Mouse (Mus musculus): ENCODE results near the gene Ston2. TPM values are rescaled to one million over a fixed set of nuclear protein-coding genes. Genes with fewer than 3 reads are reported as not detected.

Gene Ston2
- polyA plus RNA-seq (2015; fragmentation: Nextera tagmentation; extraction: Ambion mirVana), result 3.8 and 7.4 TPM in 2 replicates

DNA sequence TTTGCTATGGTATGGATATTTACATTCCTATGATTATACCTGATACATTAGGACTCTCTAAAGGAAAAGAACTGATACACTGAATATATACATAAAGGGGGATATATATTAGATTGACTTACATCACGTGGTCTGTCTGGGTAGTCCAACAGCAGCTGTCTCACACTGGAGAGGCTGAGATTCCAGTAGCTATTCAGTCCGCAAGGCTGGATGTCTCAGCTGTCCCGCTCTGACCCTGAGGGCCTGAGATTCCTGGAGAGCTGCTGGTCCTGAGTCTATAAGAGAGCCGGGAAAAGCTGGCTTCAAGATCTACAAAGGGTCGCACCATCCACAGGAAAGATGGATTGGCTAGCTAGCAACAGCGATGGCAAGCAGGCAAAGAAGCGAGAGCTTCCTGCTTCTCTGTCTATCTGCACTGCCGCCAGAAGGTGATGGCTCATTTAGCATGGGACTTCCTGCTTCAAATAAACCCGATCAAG lies at the start of gene Ston2:
Gene Ston2 (minus strand): TSS at position 429 of the 479 bp plus-strand sequence.
- H3K27ac ChIP-seq, result no peak within 1 kb of the TSS
- no peak within 1 kb of the TSS for H3K9ac ChIP-seq (replicated peaks)
- no peak within 1 kb of the TSS for H3K4me3 ChIP-seq (replicated peaks)
- no peaks in the 10 kb centered on the region for H3K4me1 ChIP-seq (replicated peaks)
- 86% methylated on average over 9 of the region's 9 CpGs for WGBS
- no peaks in the 10 kb centered on the region for H3K9me3 ChIP-seq
- no peaks in the 10 kb centered on the region for H3K27me3 ChIP-seq
- no peaks in the 10 kb centered on the region for H3K36me3 ChIP-seq
- ATAC-seq, result no peak
- no peak within 1 kb of the TSS for H3K4me2 ChIP-seq (replicated peaks)

GRCm38 (mm10) chr12:91837401-91838065 lies 49.3 kb upstream of the Ston2 start:
- no peak overlapping the region for H3K4me2 ChIP-seq (replicated peaks)
- ATAC-seq, result no peak
- no peaks in the 10 kb centered on the region for H3K27me3 ChIP-seq
- no peak overlapping the region for H3K4me3 ChIP-seq (replicated peaks)
- no peaks in the 10 kb centered on the region for H3K4me1 ChIP-seq (replicated peaks)
- H3K27ac ChIP-seq, result no peak overlapping the region
- H3K9me3 ChIP-seq, result no peaks in the 10 kb centered on the region
- H3K9ac ChIP-seq (replicated peaks), result no peak overlapping the region
- H3K36me3 ChIP-seq, result peaks cover 88% of the 10 kb centered on the region
- WGBS, result 90% methylated on average over 7 of the region's 7 CpGs

GRCm38 (mm10) chr12:91833939-91834333 lies 45.7 kb upstream of the Ston2 start:
- no peak for ATAC-seq
- Histone ChIP-seq H3K27ac (no peak overlapping the region), H3K9ac (replicated peaks) (no peak overlapping the region), H3K9me3 (no peaks in the 10 kb centered on the region), H3K4me2 (replicated peaks) (no peak overlapping the region), H3K4me3 (replicated peaks) (no peak overlapping the region), H3K27me3 (no peaks in the 10 kb centered on the region), H3K4me1 (replicated peaks) (no peaks in the 10 kb centered on the region), H3K36me3 (peaks cover 83% of the 10 kb centered on the region)
- WGBS, result 73% methylated on average over 5 of the region's 5 CpGs

GRCm38 (mm10) chr12:91833237-91833938 lies 45.2 kb upstream of the Ston2 start:
- H3K27ac ChIP-seq, result no peak overlapping the region
- H3K9ac ChIP-seq (replicated peaks), result no peak overlapping the region
- no peaks in the 10 kb centered on the region for H3K9me3 ChIP-seq
- H3K4me1 ChIP-seq (replicated peaks), result no peaks in the 10 kb centered on the region
- H3K27me3 ChIP-seq, result no peaks in the 10 kb centered on the region
- no peak overlapping the region for H3K4me2 ChIP-seq (replicated peaks)
- 96% methylated on average over 3 of the region's 3 CpGs for WGBS
- H3K4me3 ChIP-seq (replicated peaks), result no peak overlapping the region
- no peak for ATAC-seq
- H3K36me3 ChIP-seq, result peaks cover 81% of the 10 kb centered on the region

- H3K27me3 ChIP-seq, result no peaks in the 10 kb centered on the region
- H3K27ac ChIP-seq, result no peak overlapping the region
- WGBS, result 91% methylated on average over 7 of the region's 7 CpGs
- no peak for ATAC-seq
- no peak overlapping the region for H3K9ac ChIP-seq (replicated peaks)
- peaks cover 79% of the 10 kb centered on the region for H3K36me3 ChIP-seq
- H3K4me3 ChIP-seq (replicated peaks), result no peak overlapping the region
- no peak overlapping the region for H3K4me2 ChIP-seq (replicated peaks)
- H3K9me3 ChIP-seq, result no peaks in the 10 kb centered on the region
- no peaks in the 10 kb centered on the region for H3K4me1 ChIP-seq (replicated peaks)
Measured at GRCm38 (mm10) chr12:91831410-91831809, 43.2 kb upstream of the Ston2 start.

DNA sequence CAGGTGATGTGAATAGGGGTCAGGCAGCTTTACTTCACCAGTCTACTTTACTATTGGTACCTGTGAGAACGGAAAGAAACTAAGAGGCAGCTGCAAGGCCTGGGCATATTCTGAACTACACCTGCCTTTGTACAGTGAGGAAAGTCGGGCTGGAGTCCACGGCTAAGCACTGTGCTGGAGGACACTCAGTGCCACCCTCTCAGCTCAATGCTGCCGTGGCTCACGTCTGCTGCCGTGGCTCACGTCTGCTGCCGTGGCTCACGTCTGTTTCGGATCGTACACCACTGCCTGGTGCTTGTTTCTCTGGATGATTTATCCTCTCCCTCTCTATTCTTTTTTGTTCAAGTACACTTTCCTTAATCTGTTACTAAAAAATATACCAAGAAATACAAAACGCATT lies 32.3 kb upstream of the Ston2 start:
- Histone ChIP-seq H3K4me3 (replicated peaks) (no peak overlapping the region), H3K27me3 (no peaks in the 10 kb centered on the region), H3K27ac (no peak overlapping the region), H3K9me3 (no peaks in the 10 kb centered on the region), H3K9ac (replicated peaks) (no peak overlapping the region), H3K4me1 (replicated peaks) (no peaks in the 10 kb centered on the region), H3K36me3 (peaks cover 73% of the 10 kb centered on the region), H3K4me2 (replicated peaks) (no peak overlapping the region)
- ATAC-seq, result no peak
- WGBS, result 95% methylated on average over 12 of the region's 12 CpGs

- Histone ChIP-seq H3K27ac (no peak overlapping the region), H3K4me2 (replicated peaks) (no peak overlapping the region), H3K9ac (replicated peaks) (no peak overlapping the region), H3K36me3 (peaks cover 74% of the 10 kb centered on the region), H3K27me3 (no peaks in the 10 kb centered on the region), H3K9me3 (no peaks in the 10 kb centered on the region), H3K4me1 (replicated peaks) (no peaks in the 10 kb centered on the region), H3K4me3 (replicated peaks) (no peak overlapping the region)
- WGBS, result 91% methylated on average over 4 of the region's 4 CpGs
- ATAC-seq, result no peak
Measured at GRCm38 (mm10) chr12:91818726-91819125, 30.5 kb upstream of the Ston2 start.

DNA sequence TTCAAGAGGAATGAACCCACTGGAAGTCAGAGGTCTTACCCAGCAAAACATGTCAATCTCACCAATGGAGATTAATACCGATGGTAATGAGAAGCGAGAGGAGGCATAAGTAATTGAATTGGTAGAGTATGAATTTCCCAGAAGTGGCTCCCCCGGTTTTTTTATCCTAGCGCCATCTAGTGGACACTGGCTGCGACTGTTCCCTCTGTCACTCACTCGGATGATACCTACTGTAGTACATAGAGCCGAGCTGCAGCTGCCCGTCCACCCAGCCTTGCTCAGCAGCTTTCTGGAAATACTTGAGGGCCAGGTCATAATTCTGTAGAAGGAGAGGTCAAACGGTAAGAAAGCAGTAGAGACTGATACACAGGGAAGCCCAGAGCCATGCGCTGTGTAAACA lies 27.8 kb upstream of the Ston2 start:
- 30% methylated on average over 10 of the region's 10 CpGs for WGBS
- no peaks in the 10 kb centered on the region for H3K4me1 ChIP-seq (replicated peaks)
- H3K27ac ChIP-seq, result no peak overlapping the region
- ATAC-seq, result peak; percentile 76
- H3K4me2 ChIP-seq (replicated peaks), result no peak overlapping the region
- H3K9me3 ChIP-seq, result no peaks in the 10 kb centered on the region
- no peaks in the 10 kb centered on the region for H3K27me3 ChIP-seq
- no peak overlapping the region for H3K9ac ChIP-seq (replicated peaks)
- no peak overlapping the region for H3K4me3 ChIP-seq (replicated peaks)
- peaks cover 77% of the 10 kb centered on the region for H3K36me3 ChIP-seq

DNA sequence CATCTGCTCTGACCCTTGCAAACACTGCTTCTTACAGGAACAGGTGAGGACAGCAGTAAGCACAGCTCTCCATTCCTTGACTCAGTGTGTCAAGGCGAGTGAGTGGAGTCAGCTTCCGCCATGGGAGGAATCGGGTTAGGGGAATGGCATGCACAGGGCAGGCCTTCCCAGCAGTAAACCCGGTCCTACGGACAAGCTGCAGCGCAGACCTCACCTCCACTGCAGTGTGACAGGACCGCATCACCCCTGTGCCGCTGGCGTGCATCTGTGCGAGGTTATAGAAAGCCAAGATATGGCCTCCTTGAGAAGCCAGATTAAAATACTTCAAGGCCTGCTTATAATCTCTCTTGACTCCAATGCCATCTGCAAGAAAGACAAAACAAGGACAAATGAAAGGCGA lies 27.4 kb upstream of the Ston2 start:
- Histone ChIP-seq H3K27me3 (no peaks in the 10 kb centered on the region), H3K4me1 (replicated peaks) (no peaks in the 10 kb centered on the region), H3K4me2 (replicated peaks) (no peak overlapping the region), H3K27ac (no peak overlapping the region), H3K4me3 (replicated peaks) (no peak overlapping the region), H3K9ac (replicated peaks) (no peak overlapping the region), H3K9me3 (no peaks in the 10 kb centered on the region), H3K36me3 (peaks cover 81% of the 10 kb centered on the region)
- WGBS, result 94% methylated on average over 11 of the region's 11 CpGs
- ATAC-seq, result peak; percentile 62; the same call in 1 of the 2 replicates

- Histone ChIP-seq H3K36me3 (peaks cover 69% of the 10 kb centered on the region), H3K4me3 (replicated peaks) (no peak overlapping the region), H3K27me3 (no peaks in the 10 kb centered on the region), H3K9ac (replicated peaks) (no peak overlapping the region), H3K4me2 (replicated peaks) (no peak overlapping the region), H3K9me3 (no peaks in the 10 kb centered on the region), H3K27ac (no peak overlapping the region), H3K4me1 (replicated peaks) (no peaks in the 10 kb centered on the region)
- no peak for ATAC-seq
- 94% methylated on average over 8 of the region's 8 CpGs for WGBS
Measured at GRCm38 (mm10) chr12:91808911-91809310, 20.7 kb upstream of the Ston2 start.

GRCm38 (mm10) chr12:91807761-91808160 lies 19.6 kb upstream of the Ston2 start:
- H3K4me3 ChIP-seq (replicated peaks), result no peak overlapping the region
- no peaks in the 10 kb centered on the region for H3K27me3 ChIP-seq
- 79% methylated on average over 6 of the region's 6 CpGs for WGBS
- no peaks in the 10 kb centered on the region for H3K4me1 ChIP-seq (replicated peaks)
- no peaks in the 10 kb centered on the region for H3K9me3 ChIP-seq
- no peak overlapping the region for H3K9ac ChIP-seq (replicated peaks)
- ATAC-seq, result no peak
- no peak overlapping the region for H3K4me2 ChIP-seq (replicated peaks)
- peaks cover 57% of the 10 kb centered on the region for H3K36me3 ChIP-seq
- no peak overlapping the region for H3K27ac ChIP-seq

GRCm38 (mm10) chr12:91807095-91807494 lies 18.9 kb upstream of the Ston2 start:
- peaks cover 51% of the 10 kb centered on the region for H3K36me3 ChIP-seq
- WGBS, result 94% methylated on average over 11 of the region's 11 CpGs
- no peak for ATAC-seq

More at GRCm38 (mm10) chr12:91807095-91807494, 18.9 kb upstream of the Ston2 start:
- Histone ChIP-seq H3K9me3 (no peaks in the 10 kb centered on the region), H3K4me2 (replicated peaks) (no peak overlapping the region), H3K4me3 (replicated peaks) (no peak overlapping the region), H3K4me1 (replicated peaks) (no peaks in the 10 kb centered on the region), H3K27ac (no peak overlapping the region), H3K27me3 (no peaks in the 10 kb centered on the region), H3K9ac (replicated peaks) (no peak overlapping the region)

Data from midbrain, embryonic 13.5 days (tissue).